Comparison of ENCODE assay signal across 20 mouse cellular contexts in genomic region chr5:90789306-90790073, GRCm38 (mm10). TPM values are rescaled to one million over a fixed set of nuclear protein-coding genes. Genes with fewer than 3 reads are reported as not detected.
A peak's percentile ranks its signal among the peaks of the same experiment; 100 is the strongest.
DNase-seq lines count a peak whose midpoint lies in the region; ATAC-seq lines count a peak whose summit lies in the region.
"Had no signal": no experiment of that assay in that cellular context is flagged by ENCODE, and none has a peak within 500 bp of the region (broad histone marks: within the 10 kb centered on the region; RNA-seq: fewer than 3 reads in every experiment).

No protein-coding gene starts in this region.

- H3K9ac ChIP-seq in kidney, embryonic 15.5 days = no peak overlapping the region
- H3K9ac ChIP-seq in limb, embryonic 13.5 days = no peak overlapping the region

- ATAC-seq in kidney, embryonic 15.5 days (replicated peaks; ENCODE audit: low FRiP score) = no peak; the same call in 1 of the 2 replicates
- no peak for ATAC-seq in limb, embryonic 13.5 days (ENCODE audit: low FRiP score, low read depth)
- ATAC-seq: forebrain, embryonic 16.5 days; intestine, postnatal 0 days had no signal

- H3K27me3 ChIP-seq in kidney, embryonic 15.5 days = no peaks in the 10 kb centered on the region
- H3K27me3 ChIP-seq in limb, embryonic 13.5 days = peaks cover 8% of the 10 kb centered on the region

- peak overlapping the region; percentile 72 for H3K27ac ChIP-seq in kidney, embryonic 15.5 days
- H3K27ac ChIP-seq in limb, embryonic 13.5 days = no peak overlapping the region
- H3K27ac ChIP-seq: macrophage had no signal

- WGBS in kidney, embryonic 15.5 days = 40% methylated on average over 11 of the region's 11 CpGs
- WGBS in limb, embryonic 13.5 days = 53% methylated on average over 11 of the region's 11 CpGs

- DNase-seq in kidney, adult 9 months = peak; percentile 38
- DNase-seq in kidney, adult 18-20 months = no peak
- DNase-seq in adrenal gland, postnatal 14 days = peak; percentile 59
- DNase-seq in frontal cortex, adult 2 months (ENCODE audit: extremely low spot score in 1 of 2, low spot score in 1 of 2) = no peak
- DNase-seq in ovary, postnatal 14 days (ENCODE audit: low spot score) = no peak
- DNase-seq in layer of hippocampus, postnatal 14 days (ENCODE audit: low spot score in 2 of 2) = no peak
- DNase-seq: cerebellum, adult 2 months; gastrocnemius, postnatal 14 days; layer of hippocampus, postnatal 36 days; right cerebral cortex, postnatal 14 days had no signal

- H3K4me1 ChIP-seq in kidney, embryonic 15.5 days = peaks cover 24% of the 10 kb centered on the region
- H3K4me1 ChIP-seq in limb, embryonic 13.5 days = peaks cover 19% of the 10 kb centered on the region

- H3K4me2 ChIP-seq in kidney, embryonic 15.5 days = peak overlapping the region; percentile 41
- H3K4me2 ChIP-seq in limb, embryonic 13.5 days (replicated peaks) = peak overlapping the region; percentile 40

- H3K36me3 ChIP-seq in kidney, embryonic 15.5 days = no peaks in the 10 kb centered on the region
- H3K36me3 ChIP-seq in limb, embryonic 13.5 days = no peaks in the 10 kb centered on the region
- H3K36me3 ChIP-seq: G1E had no signal

- H3K4me3 ChIP-seq in kidney, embryonic 15.5 days (replicated peaks) = 0 out of 2 replicates have a peak overlapping the region, but pooled peaks have one; percentile 9
- H3K4me3 ChIP-seq in limb, embryonic 13.5 days = no peak overlapping the region; the same call in 1 of the 2 replicates

- no peaks in the 10 kb centered on the region for H3K9me3 ChIP-seq in kidney, embryonic 15.5 days (replicated peaks)
- no peaks in the 10 kb centered on the region for H3K9me3 ChIP-seq in limb, embryonic 13.5 days
- H3K9me3 ChIP-seq: G1E had no signal

RNA-seq across cellular contexts. Expression of gene Cxcl3, which starts 3.6 kb away (rescaled TPM):
- total RNA-seq in adrenal gland, postnatal 14 days (2021) = not detected in 2 replicates
- polyA plus RNA-seq in kidney, embryonic 15.5 days (2015; fragmentation: Nextera tagmentation; extraction: Ambion mirVana) = not detected in 2 replicates
- 0.26 and 0.52 TPM in 2 replicates for polyA plus RNA-seq in limb, embryonic 13.5 days (2015; fragmentation: Nextera tagmentation; extraction: Ambion mirVana)
- polyA plus RNA-seq in frontal cortex, adult 2 months (2012; rRNA removed) = not detected in 2 replicates
- total RNA-seq in layer of hippocampus, postnatal 14 days (2021) = not detected
- total RNA-seq: gastrocnemius, postnatal 14 days; layer of hippocampus, postnatal 36 days had no signal
- polyA plus RNA-seq: brain, embryonic 14.5 days; cerebellum, adult 2 months; heart, embryonic 14.5 days; intestine, postnatal 0 days; stomach, embryonic 14.5 days had no signal

RNA-seq across cellular contexts. Expression of gene Cxcl15, which starts 4.8 kb away (rescaled TPM):
- not detected in 2 replicates for total RNA-seq in adrenal gland, postnatal 14 days (2021)
- polyA plus RNA-seq in kidney, embryonic 15.5 days (2015; fragmentation: Nextera tagmentation; extraction: Ambion mirVana) = 0.06 and 0.08 TPM in 2 replicates
- 0.06 and 0.26 TPM in 2 replicates for polyA plus RNA-seq in limb, embryonic 13.5 days (2015; fragmentation: Nextera tagmentation; extraction: Ambion mirVana)
- not detected in 2 replicates for polyA plus RNA-seq in frontal cortex, adult 2 months (2012; rRNA removed)
- total RNA-seq in layer of hippocampus, postnatal 14 days (2021) = not detected
- total RNA-seq: gastrocnemius, postnatal 14 days; layer of hippocampus, postnatal 36 days had no signal
- polyA plus RNA-seq: brain, embryonic 14.5 days; cerebellum, adult 2 months; forebrain, embryonic 16.5 days; G1E; heart, embryonic 14.5 days; limb, embryonic 11.5 days; macrophage had no signal

RNA-seq across cellular contexts. Expression of gene Pf4, which starts 17.3 kb away (rescaled TPM):
- total RNA-seq in adrenal gland, postnatal 14 days (2021) = 20.8 and 32.7 TPM in 2 replicates
- 37.4 and 38.0 TPM in 2 replicates for polyA plus RNA-seq in kidney, embryonic 15.5 days (2015; fragmentation: Nextera tagmentation; extraction: Ambion mirVana)
- 46.5 and 56.5 TPM in 2 replicates for polyA plus RNA-seq in limb, embryonic 13.5 days (2015; fragmentation: Nextera tagmentation; extraction: Ambion mirVana)
- 5.0 and 5.2 TPM in 2 replicates for polyA plus RNA-seq in frontal cortex, adult 2 months (2012; rRNA removed)
- 1 to 10 TPM; 2.3 to 5.0 TPM for total RNA-seq in layer of hippocampus, postnatal 14 days (2021)

RNA-seq across cellular contexts. Expression of gene Ppbp, which starts 21.2 kb away (rescaled TPM):
- total RNA-seq in adrenal gland, postnatal 14 days (2021) = 5.4 and 5.9 TPM in 2 replicates
- polyA plus RNA-seq in kidney, embryonic 15.5 days (2015; fragmentation: Nextera tagmentation; extraction: Ambion mirVana) = 1.8 and 3.0 TPM in 2 replicates
- 4.1 and 6.6 TPM in 2 replicates for polyA plus RNA-seq in limb, embryonic 13.5 days (2015; fragmentation: Nextera tagmentation; extraction: Ambion mirVana)
- 0.13 and 0.22 TPM in 2 replicates for polyA plus RNA-seq in frontal cortex, adult 2 months (2012; rRNA removed)
- total RNA-seq in layer of hippocampus, postnatal 14 days (2021) = not detected
- total RNA-seq: layer of hippocampus, postnatal 36 days had no signal

RNA-seq across cellular contexts. Expression of gene Cxcl5, which starts 30.3 kb away (rescaled TPM):
- total RNA-seq in adrenal gland, postnatal 14 days (2021) = not detected in 2 replicates
- polyA plus RNA-seq in kidney, embryonic 15.5 days (2015; fragmentation: Nextera tagmentation; extraction: Ambion mirVana) = not detected in 2 replicates
- polyA plus RNA-seq in limb, embryonic 13.5 days (2015; fragmentation: Nextera tagmentation; extraction: Ambion mirVana) = 0.51 and 0.71 TPM in 2 replicates
- polyA plus RNA-seq in frontal cortex, adult 2 months (2012; rRNA removed) = 1.5 and 1.6 TPM in 2 replicates
- under 1 TPM in 1 of 2 experiments, not detected in 1; 0.35 TPM for total RNA-seq in layer of hippocampus, postnatal 14 days (2021)
- total RNA-seq: G1E; gastrocnemius, postnatal 14 days; layer of hippocampus, postnatal 36 days had no signal
- polyA plus RNA-seq: G1E; heart, embryonic 14.5 days had no signal

Comparison
In these comparisons a context has a peak if more than half of its experiments do, and no peak if none do; other contexts are left out.
1. DNase-seq: peak in kidney, adult 9 months (single experiment) and adrenal gland, postnatal 14 days (single experiment); none in kidney, adult 18-20 months (single experiment), frontal cortex, adult 2 months (0 of 2), ovary, postnatal 14 days (single experiment) and layer of hippocampus, postnatal 14 days (0 of 2).